Mouse (Mus musculus): Measurements from ENCODE around the gene Parvb.

DNA sequence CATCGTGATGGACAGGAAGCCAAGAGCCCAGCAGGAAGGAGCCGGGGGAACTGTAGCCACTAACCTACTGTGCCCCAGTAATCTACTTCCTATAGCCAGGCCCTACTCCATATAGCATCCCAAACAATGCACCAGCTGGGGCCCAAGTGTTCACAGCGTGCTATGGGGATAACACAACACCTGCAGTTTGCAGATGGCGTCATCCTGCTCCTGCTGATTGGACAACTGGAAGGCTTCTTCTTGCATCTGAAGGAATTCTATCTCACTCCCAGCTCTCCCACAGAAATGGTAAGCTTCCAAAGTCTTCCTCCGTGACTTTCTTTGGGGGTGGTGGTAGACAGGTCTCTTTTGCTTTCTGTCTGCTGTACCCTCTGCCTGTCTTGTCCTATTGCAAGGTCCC is 105.8 kb downstream of the Parvb start:
- TF ChIP-seq USF1 (IDR thresholded peaks at IDR 0.05; ENCODE audit: low read depth) (no peak), CTCF (IDR thresholded peaks at IDR 0.05; ENCODE audit: control insufficient read depth, insufficient read depth, insufficient read length) (no peak), FOSL1 (IDR thresholded peaks at IDR 0.05; ENCODE audit: insufficient read depth, low read length, poor library complexity, severe bottlenecking) (no peak), MAX (IDR thresholded peaks at IDR 0.05) (no peak), MYOG (IDR thresholded peaks at IDR 0.05; ENCODE audit: control insufficient read depth, extremely low read depth, insufficient read length) (no peak), CEBPB (IDR thresholded peaks at IDR 0.05; ENCODE audit: low read depth) (no peak), MYOD1 (IDR thresholded peaks at IDR 0.05; ENCODE audit: control insufficient read depth, insufficient read length, low read depth) (no peak)

Measured in C2C12 (cell line).